Mouse (Mus musculus): ENCODE data around the gene Rexo4. TPM values are rescaled to one million over a fixed set of nuclear protein-coding genes. Genes with fewer than 3 reads are reported as not detected.

The Rexo4 gene
- polyA plus RNA-seq, 1 experiment from 2014 or later: 47.4 TPM

Other genes starting within 250 kb of the Rexo4 start
- not detected in 2 replicates for gene Abo, start 99.4 kb downstream of the Rexo4 start, polyA plus RNA-seq (2016; fragmentation: Nextera tagmentation; extraction: Ambion mirVana)
- gene Surf6, start 61.5 kb downstream of the Rexo4 start, polyA plus RNA-seq (2016; fragmentation: Nextera tagmentation; extraction: Ambion mirVana): 30.8 and 33.4 TPM in 2 replicates
- gene Med22, start 53.7 kb downstream of the Rexo4 start, polyA plus RNA-seq (2016; fragmentation: Nextera tagmentation; extraction: Ambion mirVana): 111 and 130 TPM in 2 replicates
- gene Rpl7a, start 53.6 kb downstream of the Rexo4 start, polyA plus RNA-seq (2016; fragmentation: Nextera tagmentation; extraction: Ambion mirVana): 566 and 674 TPM in 2 replicates
- 53.2 and 58.0 TPM in 2 replicates for gene Surf2, start 48.0 kb downstream of the Rexo4 start, polyA plus RNA-seq (2016; fragmentation: Nextera tagmentation; extraction: Ambion mirVana)
- 47.4 and 53.6 TPM in 2 replicates for gene Surf1, start 47.9 kb downstream of the Rexo4 start, polyA plus RNA-seq (2016; fragmentation: Nextera tagmentation; extraction: Ambion mirVana)
- gene Surf4, start 30.5 kb downstream of the Rexo4 start, polyA plus RNA-seq (2016; fragmentation: Nextera tagmentation; extraction: Ambion mirVana): 155 and 158 TPM in 2 replicates
- gene Stkld1, start 30.3 kb downstream of the Rexo4 start, polyA plus RNA-seq (2016; fragmentation: Nextera tagmentation; extraction: Ambion mirVana): 0.09 and 0.30 TPM in 2 replicates
- not detected in 2 replicates for gene Adamts13, start 9.0 kb upstream of the Rexo4 start, polyA plus RNA-seq (2016; fragmentation: Nextera tagmentation; extraction: Ambion mirVana)
- 93.2 and 96.9 TPM in 2 replicates for gene Cacfd1, start 45.5 kb upstream of the Rexo4 start, polyA plus RNA-seq (2016; fragmentation: Nextera tagmentation; extraction: Ambion mirVana)
- gene Slc2a6, start 63.6 kb upstream of the Rexo4 start, polyA plus RNA-seq (2016; fragmentation: Nextera tagmentation; extraction: Ambion mirVana): 2.8 and 3.1 TPM in 2 replicates
- gene Mymk, start 107.8 kb upstream of the Rexo4 start, polyA plus RNA-seq (2016; fragmentation: Nextera tagmentation; extraction: Ambion mirVana): 0.11 and 0.29 TPM in 2 replicates
- gene Adamtsl2, start 115.0 kb upstream of the Rexo4 start, polyA plus RNA-seq (2016; fragmentation: Nextera tagmentation; extraction: Ambion mirVana): 4.0 and 7.0 TPM in 2 replicates
- gene Fam163b, start 178.1 kb upstream of the Rexo4 start, polyA plus RNA-seq (2016; fragmentation: Nextera tagmentation; extraction: Ambion mirVana): 0.26 TPM in 2 replicates
- 4.3 and 4.9 TPM in 2 replicates for gene Dbh, start 200.8 kb upstream of the Rexo4 start, polyA plus RNA-seq (2016; fragmentation: Nextera tagmentation; extraction: Ambion mirVana)